Mouse (Mus musculus) intestine, postnatal 0 days (tissue): ENCODE results near the gene Ugp2. TPM values are rescaled to one million over a fixed set of nuclear protein-coding genes. Genes with fewer than 3 reads are reported as not detected.

Source experiments
- ATAC-seq: fragments of 200-750 bp; cut with Nextera tagmentation; 2 replicates; pipeline ENCODE4 v1.8.0; 2017; ENCODE audit warnings: mild to moderate bottlenecking, moderate TSS enrichment, moderate library complexity
- H3K27ac ChIP-seq: fragments of 300-500 bp; sonication (generic); 2 replicates; pipeline ENCODE4 v1.5.1; 2014; ENCODE audit warnings: mild to moderate bottlenecking, low read depth, low read length, moderate library complexity
- H3K27me3 ChIP-seq: fragments of 300-500 bp; sonication (generic); replicated peaks from 2 replicates; pipeline ENCODE4 v1.6.1; 2014; ENCODE audit warnings: low read length, mixed read lengths; ENCODE audit not compliant: control insufficient read depth, insufficient read depth
- H3K36me3 ChIP-seq: fragments of 300-500 bp; sonication (generic); 2 replicates; pipeline ENCODE4 v1.6.1; 2014; ENCODE audit warnings: mild to moderate bottlenecking, moderate library complexity; ENCODE audit not compliant: control insufficient read depth, insufficient read depth
- H3K4me1 ChIP-seq: fragments of 300-500 bp; sonication (generic); replicated peaks from 2 replicates; pipeline ENCODE4 v1.6.1; 2014; ENCODE audit warnings: antibody characterized with exemption, low read length, mixed read lengths; ENCODE audit not compliant: control insufficient read depth, insufficient read depth
- H3K4me2 ChIP-seq: fragments of 300-500 bp; sonication (generic); replicated peaks from 2 replicates; pipeline ENCODE4 v1.6.1; 2014; ENCODE audit warnings: low read depth, mild to moderate bottlenecking, moderate library complexity
- H3K4me3 ChIP-seq: fragments of 300-500 bp; sonication (generic); 2 replicates; pipeline ENCODE4 v1.5.1; 2014; ENCODE audit warnings: low read depth, low read length
- H3K9ac ChIP-seq: fragments of 300-500 bp; sonication (generic); 2 replicates; pipeline ENCODE4 v1.6.1; 2014; ENCODE audit warnings: mild to moderate bottlenecking, low read depth, low read length
- H3K9me3 ChIP-seq: fragments of 300-500 bp; sonication (generic); 2 replicates; pipeline ENCODE4 v1.6.1; 2016; ENCODE audit warnings: mixed run types; ENCODE audit not compliant: control insufficient read depth
- CTCF ChIP-seq: sonication (generic); IDR thresholded peaks from 2 replicates; pipeline ENCODE4 v1.5.1; 2016; ENCODE audit warnings: low read depth, mild to moderate bottlenecking, control low read depth, antibody characterized with exemption, moderate library complexity
- WGBS: fragments of 180-500 bp; shearing (Covaris S2); extraction: QIAGEN DNeasy Blood & Tissue Kit; methylation state at CpG from one replicate; pipeline ENCODE4 v1.1.7; 2014; 5-methylcytosine and 5-hydroxymethylcytosine counted together
- polyA plus RNA-seq: library from polyadenylated mRNA; unstranded; fragments of >200 nt; fragmentation: Nextera tagmentation; extraction: Ambion mirVana; gene quantifications from 2 replicates; pipeline ENCODE4 v1.2.1, GENCODE M21; 2015

Ugp2 gene
- polyA plus RNA-seq, 1 experiment from 2014 or later = 156 TPM

DNA sequence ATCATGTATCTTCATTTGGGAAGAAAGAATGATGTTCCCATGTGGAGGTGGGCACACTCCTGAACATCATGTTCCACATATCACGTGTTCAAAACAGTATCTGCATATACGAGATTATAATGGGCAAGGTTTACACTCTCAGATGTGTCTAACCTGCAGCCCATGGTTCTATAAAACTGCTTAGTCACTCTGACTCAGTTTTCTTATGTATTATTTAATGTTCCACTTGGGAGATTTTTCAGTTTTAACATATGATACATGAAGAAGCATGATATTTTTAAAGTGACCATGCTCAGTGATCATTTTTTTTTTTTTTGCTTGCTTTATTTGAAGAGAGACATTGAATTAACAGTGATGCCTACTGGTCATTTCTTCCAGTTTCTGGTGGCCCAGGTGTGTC lies 30.2 kb upstream of the Ugp2 start:
- no peak overlapping the region for H3K4me2 ChIP-seq
- H3K4me1 ChIP-seq = 0 out of 2 replicates have a peak, but pooled peaks cover 4% of the 10 kb centered on the region
- H3K27me3 ChIP-seq = no peaks in the 10 kb centered on the region
- H3K9ac ChIP-seq = no peak overlapping the region
- 61% methylated on average over 2 of the region's 2 CpGs for WGBS
- TF ChIP-seq CTCF = no peak
- no peaks in the 10 kb centered on the region for H3K36me3 ChIP-seq
- H3K9me3 ChIP-seq = no peaks in the 10 kb centered on the region
- no peak for ATAC-seq
- H3K4me3 ChIP-seq = no peak overlapping the region
- no peak overlapping the region for H3K27ac ChIP-seq

DNA sequence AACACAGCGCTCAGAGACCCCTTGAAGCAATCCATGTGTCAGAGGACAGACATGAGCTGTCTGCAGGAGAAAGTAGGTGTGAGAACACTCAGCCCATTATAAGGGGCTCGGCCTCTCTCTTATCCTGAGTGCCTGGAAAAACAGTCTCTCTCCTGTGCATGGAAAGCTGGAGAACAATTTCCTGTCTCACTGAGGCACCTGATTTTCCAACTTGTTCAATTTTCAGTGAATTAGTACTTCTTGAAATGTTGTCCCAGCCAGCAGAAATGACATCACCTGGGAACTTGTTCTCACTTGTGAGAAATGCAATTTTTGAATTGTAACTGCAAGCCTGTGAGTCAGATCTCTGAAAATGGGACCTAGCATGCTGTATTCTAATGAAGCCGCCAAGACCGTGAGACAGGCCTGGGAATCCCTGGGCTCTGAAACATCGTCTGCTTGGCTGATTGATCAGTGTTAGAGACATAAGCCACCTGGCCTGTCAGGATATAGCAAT lies 28.2 kb upstream of the Ugp2 start:
- no peak overlapping the region for H3K9ac ChIP-seq
- H3K27ac ChIP-seq = no peak overlapping the region

DNA sequence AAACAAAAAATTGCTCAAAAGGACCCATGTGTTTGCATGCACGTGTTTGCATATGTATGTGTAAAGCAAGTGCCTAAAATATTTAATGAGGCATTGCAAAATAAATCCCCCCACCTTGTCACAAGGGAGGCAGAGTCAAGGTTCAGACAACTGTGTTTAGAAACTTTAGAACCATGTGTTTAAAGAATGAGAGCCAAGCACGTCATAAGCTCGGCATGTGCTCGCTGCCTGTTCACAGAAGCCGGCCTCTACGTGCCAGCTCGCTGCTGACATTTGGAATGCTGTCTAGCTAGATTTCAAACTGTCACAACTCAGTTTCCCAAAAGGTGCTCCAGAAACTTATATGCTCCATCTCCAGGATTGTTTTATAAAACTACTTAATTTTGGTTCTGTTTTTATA lies 27.5 kb upstream of the Ugp2 start:
- no peak overlapping the region for H3K9ac ChIP-seq
- ATAC-seq = no peak
- 0 out of 2 replicates have a peak, but pooled peaks cover 3% of the 10 kb centered on the region for H3K9me3 ChIP-seq
- no peak overlapping the region for H3K27ac ChIP-seq
- no peaks in the 10 kb centered on the region for H3K27me3 ChIP-seq
- no peaks in the 10 kb centered on the region for H3K4me1 ChIP-seq
- H3K36me3 ChIP-seq = no peaks in the 10 kb centered on the region
- no peak overlapping the region for H3K4me2 ChIP-seq
- no peak overlapping the region for H3K4me3 ChIP-seq
- no peak for TF ChIP-seq CTCF
- 50% methylated on average over 7 of the region's 7 CpGs for WGBS

More for the DNA sequence above, 28.2 kb upstream of the Ugp2 start:
- TF ChIP-seq CTCF = no peak
- no peak overlapping the region for H3K4me2 ChIP-seq
- ATAC-seq = no peak
- H3K4me3 ChIP-seq = no peak overlapping the region
- 0 out of 2 replicates have a peak, but pooled peaks cover 3% of the 10 kb centered on the region for H3K9me3 ChIP-seq
- H3K36me3 ChIP-seq = no peaks in the 10 kb centered on the region
- 0 out of 2 replicates have a peak, but pooled peaks cover 4% of the 10 kb centered on the region for H3K4me1 ChIP-seq
- WGBS = 62% methylated on average over 5 of the region's 5 CpGs
- no peaks in the 10 kb centered on the region for H3K27me3 ChIP-seq

DNA sequence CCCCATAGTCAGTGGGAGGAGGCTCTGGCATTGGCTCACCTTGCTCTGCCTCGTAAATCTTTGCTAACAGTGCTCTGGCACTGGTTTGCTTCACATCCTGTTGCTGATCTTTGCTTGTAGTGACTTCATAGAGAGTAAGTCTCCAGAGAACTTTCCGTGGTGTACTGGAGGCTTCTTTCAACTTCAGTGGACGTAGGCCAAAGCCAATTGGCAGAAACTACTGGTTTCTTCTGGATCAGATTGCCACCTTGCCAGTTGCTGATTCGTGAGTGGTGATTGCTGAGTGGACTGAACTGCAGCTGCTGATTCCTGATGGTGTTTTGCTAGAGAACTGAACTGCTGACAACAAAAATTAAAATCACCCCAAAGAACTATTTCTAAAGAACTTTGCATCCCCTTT lies 15.8 kb upstream of the Ugp2 start:
- Histone ChIP-seq H3K9me3 (no peaks in the 10 kb centered on the region), H3K4me2 (no peak overlapping the region), H3K9ac (no peak overlapping the region), H3K27me3 (no peaks in the 10 kb centered on the region), H3K27ac (no peak overlapping the region), H3K4me3 (no peak overlapping the region), H3K36me3 (no peaks in the 10 kb centered on the region), H3K4me1 (no peaks in the 10 kb centered on the region)
- ATAC-seq = no peak
- WGBS = 78% methylated on average over 4 of the region's 4 CpGs
- no peak for TF ChIP-seq CTCF

DNA sequence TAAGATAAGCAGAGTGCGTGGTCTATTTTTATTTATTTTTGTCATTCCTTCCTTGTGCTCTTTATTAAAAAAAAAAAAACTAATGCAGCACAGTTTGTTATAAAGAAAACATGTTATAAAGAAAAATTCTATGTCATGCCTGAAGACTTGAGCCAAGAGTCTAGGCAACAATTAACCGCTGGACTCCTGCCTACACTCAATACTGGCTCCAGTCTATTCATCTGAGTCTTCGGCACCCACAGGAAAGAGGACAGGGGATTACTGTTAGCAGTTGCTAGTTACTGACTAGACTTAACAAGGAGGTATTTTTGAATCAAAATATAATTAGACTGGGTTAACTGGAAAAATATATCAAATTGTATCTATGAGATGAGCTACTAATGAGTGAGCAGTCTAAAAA lies 3.1 kb upstream of the Ugp2 start:
- H3K27me3 ChIP-seq = no peaks in the 10 kb centered on the region
- H3K27ac ChIP-seq = no peak overlapping the region
- H3K36me3 ChIP-seq = no peaks in the 10 kb centered on the region
- no peak overlapping the region for H3K4me3 ChIP-seq
- H3K9me3 ChIP-seq = no peaks in the 10 kb centered on the region
- no peak for TF ChIP-seq CTCF
- H3K4me1 ChIP-seq = no peaks in the 10 kb centered on the region
- ATAC-seq = no peak
- H3K4me2 ChIP-seq = no peak overlapping the region
- no peak overlapping the region for H3K9ac ChIP-seq
- 82% methylated on average over 3 of the region's 3 CpGs for WGBS

DNA sequence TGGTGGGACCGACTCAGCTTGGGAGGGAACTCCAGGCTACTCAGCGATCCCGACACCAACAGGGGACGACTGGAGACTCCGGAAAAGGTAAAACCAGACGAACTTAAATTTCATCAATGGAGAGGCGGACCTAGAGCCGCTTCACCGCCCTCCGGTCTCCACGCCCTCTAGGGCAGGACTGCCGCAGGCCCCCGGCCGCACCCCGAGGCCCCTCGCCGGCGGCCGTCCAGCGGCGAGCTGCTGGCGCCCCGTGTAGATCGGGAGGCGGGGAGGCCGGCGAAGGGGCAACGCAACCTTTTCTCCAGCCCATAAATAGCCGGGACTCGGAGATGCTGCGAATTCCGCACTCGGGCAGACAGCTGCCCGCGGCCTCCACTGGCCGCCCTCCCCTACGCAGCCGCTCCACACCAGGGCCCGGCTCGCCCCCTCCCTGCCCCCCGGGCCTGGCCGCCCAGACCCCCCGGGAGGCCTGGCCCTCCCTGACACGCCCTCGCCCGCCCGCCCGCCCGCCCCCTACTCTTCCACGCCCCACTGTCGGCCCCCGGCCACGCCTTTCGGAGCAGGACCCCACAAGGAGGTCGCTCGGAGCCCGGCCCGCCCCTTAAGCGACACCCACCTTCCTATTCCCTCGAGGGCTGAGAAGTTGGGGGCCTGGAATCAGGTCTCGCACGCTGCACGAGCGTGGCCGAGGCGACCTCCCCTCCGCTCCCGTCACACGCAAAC lies 441 bp downstream of the Ugp2 start:
- Histone ChIP-seq H3K4me1 (no peaks in the 10 kb centered on the region), H3K9ac (peak overlapping the region; percentile 89), H3K4me2 (peak overlapping the region; percentile 70), H3K4me3 (peak overlapping the region; percentile 78), H3K36me3 (no peaks in the 10 kb centered on the region), H3K9me3 (no peaks in the 10 kb centered on the region), H3K27ac (peak overlapping the region; percentile 99), H3K27me3 (no peaks in the 10 kb centered on the region)
- ATAC-seq = peak; percentile 89
- under 1% methylated on average over 59 of the region's 69 CpGs for WGBS
- peak; percentile 36 for TF ChIP-seq CTCF
